Mouse (Mus musculus): ENCODE measurements at regions not wholly inside any gene's neighbourhood (a gene's known extent, or its start where the extent isn't known, plus 50 kb on each side); places are given as distances from the start of the nearest gene placed in this dataset.

GRCm38 (mm10) chr13:107247792-107248505 is 226.0 kb upstream of the Kif2a start:
- no peak for TF ChIP-seq GATA1 (IDR thresholded peaks at IDR 0.05; ENCODE audit: low read length)

- TF ChIP-seq GATA1 (IDR thresholded peaks at IDR 0.05; ENCODE audit: low read length) = no peak
Observed at GRCm38 (mm10) chr13:107246956-107247751, 225.2 kb upstream of the Kif2a start.

GRCm38 (mm10) chr13:107244173-107244572 is 222.2 kb upstream of the Kif2a start:
- no peak for TF ChIP-seq GATA1 (IDR thresholded peaks at IDR 0.05; ENCODE audit: low read length)

- TF ChIP-seq GATA1 (IDR thresholded peaks at IDR 0.05; ENCODE audit: low read length) = no peak
Observed at GRCm38 (mm10) chr13:107239035-107239387, 217.1 kb upstream of the Kif2a start.

- TF ChIP-seq GATA1 (IDR thresholded peaks at IDR 0.05; ENCODE audit: low read length) = no peak
Observed at GRCm38 (mm10) chr13:107238364-107239034, 216.6 kb upstream of the Kif2a start.

GRCm38 (mm10) chr13:107219456-107219855 is 197.5 kb upstream of the Kif2a start:
- no peak for TF ChIP-seq GATA1 (IDR thresholded peaks at IDR 0.05; ENCODE audit: low read length)

- no peak for TF ChIP-seq GATA1 (IDR thresholded peaks at IDR 0.05; ENCODE audit: low read length)
Observed at GRCm38 (mm10) chr13:107218351-107218750, 196.4 kb upstream of the Kif2a start.

- TF ChIP-seq GATA1 (IDR thresholded peaks at IDR 0.05; ENCODE audit: low read length) = no peak
Observed at GRCm38 (mm10) chr13:107217825-107218224, 195.9 kb upstream of the Kif2a start.

GRCm38 (mm10) chr13:107213281-107213680 is 191.4 kb upstream of the Kif2a start:
- TF ChIP-seq GATA1 (IDR thresholded peaks at IDR 0.05; ENCODE audit: low read length) = no peak

GRCm38 (mm10) chr13:107210676-107211075 is 188.8 kb upstream of the Kif2a start:
- TF ChIP-seq GATA1 (IDR thresholded peaks at IDR 0.05; ENCODE audit: low read length) = no peak

GRCm38 (mm10) chr13:107207354-107208181 is 185.6 kb upstream of the Kif2a start:
- no peak for TF ChIP-seq GATA1 (IDR thresholded peaks at IDR 0.05; ENCODE audit: low read length)

- TF ChIP-seq GATA1 (IDR thresholded peaks at IDR 0.05; ENCODE audit: low read length) = no peak
Observed at GRCm38 (mm10) chr13:107199875-107200274, 177.9 kb upstream of the Kif2a start.

- TF ChIP-seq GATA1 (IDR thresholded peaks at IDR 0.05; ENCODE audit: low read length) = no peak
Observed at GRCm38 (mm10) chr13:107193426-107193825, 171.5 kb upstream of the Kif2a start.

- TF ChIP-seq GATA1 (IDR thresholded peaks at IDR 0.05; ENCODE audit: low read length) = no peak
Observed at GRCm38 (mm10) chr13:107187258-107187878, 165.4 kb upstream of the Kif2a start.

GRCm38 (mm10) chr13:107182544-107182943 is 160.6 kb upstream of the Kif2a start:
- TF ChIP-seq GATA1 (IDR thresholded peaks at IDR 0.05; ENCODE audit: low read length) = no peak
